Mouse (Mus musculus) liver, embryonic 15.5 days (tissue): Measurements from ENCODE around the gene Pdhb. TPM values are rescaled to one million over a fixed set of nuclear protein-coding genes. Genes with fewer than 3 reads are reported as not detected.

Source experiments
- ATAC-seq: fragments of 200-750 bp; cut with Nextera tagmentation; 2 replicates; pipeline ENCODE4 v1.8.0; 2017; ENCODE audit warnings: moderate number of reproducible peaks, mild to moderate bottlenecking, moderate library complexity; ENCODE audit not compliant: insufficient read depth
- H3K27ac ChIP-seq: fragments of 300-500 bp; sonication (generic); replicated peaks from 2 replicates; pipeline ENCODE4 v1.5.1; 2015; ENCODE audit warnings: mild to moderate bottlenecking, inconsistent platforms
- H3K27me3 ChIP-seq: fragments of 300-500 bp; sonication (generic); 2 replicates; pipeline ENCODE4 v1.6.1; 2015; ENCODE audit warnings: mild to moderate bottlenecking, inconsistent platforms
- H3K36me3 ChIP-seq: fragments of 300-500 bp; sonication (generic); replicated peaks from 2 replicates; pipeline ENCODE4 v1.6.1; 2015; ENCODE audit warnings: moderate library complexity, mild to moderate bottlenecking, inconsistent platforms
- H3K4me1 ChIP-seq: fragments of 300-500 bp; sonication (generic); replicated peaks from 2 replicates; pipeline ENCODE4 v1.6.1; 2015; ENCODE audit warnings: inconsistent platforms
- H3K4me2 ChIP-seq: fragments of 300-500 bp; sonication (generic); 2 replicates; pipeline ENCODE4 v1.6.1; 2015; ENCODE audit warnings: moderate library complexity, mild to moderate bottlenecking, inconsistent platforms
- H3K4me3 ChIP-seq: fragments of 300-500 bp; sonication (generic); replicated peaks from 2 replicates; pipeline ENCODE4 v1.5.1; 2015; ENCODE audit warnings: mild to moderate bottlenecking, inconsistent platforms
- H3K9ac ChIP-seq: fragments of 300-500 bp; sonication (generic); 2 replicates; pipeline ENCODE4 v1.6.1; 2015; ENCODE audit warnings: moderate library complexity, mild to moderate bottlenecking, inconsistent platforms
- H3K9me3 ChIP-seq: fragments of 300-500 bp; sonication (generic); replicated peaks from 2 replicates; pipeline ENCODE4 v1.6.1; 2016; ENCODE audit warnings: inconsistent platforms
- WGBS: fragments of 180-500 bp; shearing (Covaris S2); methylation state at CpG from one replicate; pipeline ENCODE4 v1.1.7; 2015; ENCODE audit warnings: mixed read lengths; ENCODE audit not compliant: insufficient replicate concordance; 5-methylcytosine and 5-hydroxymethylcytosine counted together
- polyA plus RNA-seq: library from polyadenylated mRNA; unstranded; fragments of >200 nt; fragmentation: Nextera tagmentation; extraction: Ambion mirVana; gene quantifications from 2 replicates; pipeline ENCODE4 v1.2.1, GENCODE M21; 2015

Gene Pdhb
- 103 and 108 TPM in 2 replicates for polyA plus RNA-seq

DNA sequence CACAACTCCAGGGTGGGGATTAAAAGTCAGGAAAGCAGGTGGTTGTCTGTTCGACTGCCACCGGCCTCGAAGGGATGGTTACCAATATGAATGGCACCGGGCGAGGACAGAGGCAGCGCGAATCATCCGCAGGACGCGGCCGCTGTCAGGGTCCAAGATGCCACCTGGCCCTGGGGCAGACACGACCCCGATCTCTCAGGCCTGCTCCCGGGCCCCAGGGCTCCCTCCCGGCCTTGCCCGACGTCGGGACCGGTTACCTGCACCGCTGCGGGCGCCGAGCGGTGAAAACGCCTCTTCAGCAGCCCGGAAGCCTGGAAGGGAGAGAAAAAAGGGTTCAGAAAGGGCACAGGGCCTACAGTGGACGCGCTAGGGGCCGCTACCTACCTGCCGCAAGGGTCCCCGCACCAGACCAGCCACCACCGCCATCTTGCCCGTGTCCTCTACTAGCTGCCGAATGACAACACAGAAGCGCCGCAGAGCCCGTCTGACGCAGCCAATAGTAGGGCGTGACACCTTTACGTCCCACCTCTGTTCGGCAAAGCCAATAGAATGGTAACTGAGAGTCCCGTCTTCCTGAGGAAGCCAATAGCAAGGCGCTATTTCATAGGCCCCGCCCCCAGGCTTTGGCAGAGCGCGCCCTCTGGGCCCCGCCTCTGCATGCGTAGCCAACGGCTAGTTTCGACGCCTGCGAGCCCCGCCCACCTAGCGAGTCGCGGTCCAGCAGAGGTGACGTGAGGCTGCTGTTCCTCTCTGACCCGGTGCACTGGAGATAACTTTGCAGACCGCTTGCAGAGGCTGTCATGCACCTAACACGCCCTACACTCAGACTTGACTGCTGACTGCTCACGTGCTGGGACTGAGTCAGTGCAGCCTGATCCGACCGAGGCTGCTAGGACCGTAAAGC lies at the start of gene Pdhb:
TSS of gene Pdhb (minus strand) at position 519 of the 904 bp plus-strand sequence.
- no peaks in the 10 kb centered on the region for H3K27me3 ChIP-seq
- peaks cover 23% of the 10 kb centered on the region for H3K4me1 ChIP-seq
- no peaks in the 10 kb centered on the region for H3K9me3 ChIP-seq
- peaks cover 33% of the 10 kb centered on the region for H3K36me3 ChIP-seq
- peak; percentile 98 for ATAC-seq
- H3K4me2 ChIP-seq = peak within 1 kb of the TSS; percentile 93
- WGBS = 0% methylated on average over 64 of the region's 64 CpGs
- H3K27ac ChIP-seq = peak within 1 kb of the TSS; percentile 90
- H3K4me3 ChIP-seq = peak within 1 kb of the TSS; percentile 87
- H3K9ac ChIP-seq = peak within 1 kb of the TSS; percentile 91

DNA sequence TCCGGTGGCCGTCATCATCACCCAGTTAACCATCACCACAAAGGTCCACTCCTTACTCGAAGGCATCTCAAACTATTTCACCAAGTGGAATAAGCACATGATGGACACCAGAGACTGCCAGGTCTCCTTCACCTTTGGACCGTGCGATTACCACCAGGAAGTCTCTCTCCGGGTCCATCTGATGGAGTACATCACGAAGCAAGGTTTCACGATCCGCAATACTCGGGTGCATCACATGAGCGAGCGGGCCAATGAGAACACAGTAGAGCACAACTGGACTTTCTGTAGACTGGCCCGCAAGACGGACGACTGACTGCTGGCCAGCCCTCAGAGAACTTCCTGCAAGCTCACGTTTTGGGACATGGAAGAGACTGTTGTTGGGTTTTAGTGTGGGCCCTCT lies 49.7 kb upstream of the Pdhb start:
- no peak overlapping the region for H3K4me3 ChIP-seq
- peaks cover 35% of the 10 kb centered on the region for H3K4me1 ChIP-seq
- no peak overlapping the region for H3K4me2 ChIP-seq
- no peaks in the 10 kb centered on the region for H3K27me3 ChIP-seq
- H3K36me3 ChIP-seq = peaks cover 8% of the 10 kb centered on the region
- H3K9me3 ChIP-seq = no peaks in the 10 kb centered on the region
- no peak overlapping the region for H3K27ac ChIP-seq
- no peak for ATAC-seq
- WGBS = 88% methylated on average over 16 of the region's 16 CpGs
- no peak overlapping the region for H3K9ac ChIP-seq

DNA sequence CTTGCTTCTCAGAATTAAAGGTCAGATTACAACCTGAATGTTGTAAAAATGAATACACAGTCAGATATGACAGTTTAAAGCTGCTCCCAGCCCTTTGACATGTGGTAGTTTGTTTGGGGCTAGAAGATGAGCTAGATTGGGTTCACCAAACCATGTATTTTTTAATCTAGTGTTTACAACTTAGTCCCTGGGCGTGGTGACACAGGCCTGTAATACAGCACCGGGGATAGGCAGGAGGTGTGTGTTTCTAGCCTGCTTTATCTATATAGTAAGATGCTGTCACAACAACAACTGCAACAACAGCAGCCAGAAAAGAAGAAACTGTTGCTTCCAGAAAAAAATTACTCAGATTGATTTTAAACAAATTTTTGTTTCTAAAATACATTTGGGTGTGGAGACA lies 48.1 kb upstream of the Pdhb start:
- H3K27me3 ChIP-seq = no peaks in the 10 kb centered on the region
- H3K4me3 ChIP-seq = no peak overlapping the region
- ATAC-seq = peak; percentile 71
- 45% methylated on average over 2 of the region's 2 CpGs for WGBS
- no peaks in the 10 kb centered on the region for H3K9me3 ChIP-seq
- H3K9ac ChIP-seq = no peak overlapping the region
- H3K4me2 ChIP-seq = no peak overlapping the region
- H3K4me1 ChIP-seq = peaks cover 42% of the 10 kb centered on the region
- peaks cover 8% of the 10 kb centered on the region for H3K36me3 ChIP-seq
- peak overlapping the region; percentile 45; the same call in 1 of the 2 replicates for H3K27ac ChIP-seq

DNA sequence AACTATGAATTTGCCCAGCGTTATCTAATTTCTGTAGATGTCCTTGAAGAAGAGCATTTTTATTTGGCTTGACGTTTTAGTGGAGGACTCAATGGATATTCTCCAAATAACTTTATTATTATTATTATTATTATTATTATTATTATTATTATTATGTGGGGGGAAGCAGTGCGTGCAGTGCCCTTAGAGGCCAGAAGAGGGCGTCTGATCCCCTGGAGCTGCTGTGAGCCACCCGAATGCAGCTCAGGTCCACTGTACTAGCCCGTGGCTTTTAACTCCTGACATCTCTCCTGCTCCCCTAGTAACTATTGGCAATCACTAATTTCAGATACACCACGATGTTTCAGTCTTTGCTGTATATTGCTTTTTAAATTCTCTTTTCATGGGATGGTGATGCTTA lies 47.5 kb upstream of the Pdhb start:
- H3K4me1 ChIP-seq = peaks cover 45% of the 10 kb centered on the region
- 39% methylated on average over 7 of the region's 7 CpGs for WGBS
- H3K4me2 ChIP-seq = no peak overlapping the region
- H3K4me3 ChIP-seq = no peak overlapping the region
- H3K27ac ChIP-seq = no peak overlapping the region
- ATAC-seq = peak; percentile 58; the same call in 1 of the 2 replicates
- no peaks in the 10 kb centered on the region for H3K9me3 ChIP-seq
- H3K36me3 ChIP-seq = peaks cover 8% of the 10 kb centered on the region
- H3K27me3 ChIP-seq = no peaks in the 10 kb centered on the region
- no peak overlapping the region for H3K9ac ChIP-seq

DNA sequence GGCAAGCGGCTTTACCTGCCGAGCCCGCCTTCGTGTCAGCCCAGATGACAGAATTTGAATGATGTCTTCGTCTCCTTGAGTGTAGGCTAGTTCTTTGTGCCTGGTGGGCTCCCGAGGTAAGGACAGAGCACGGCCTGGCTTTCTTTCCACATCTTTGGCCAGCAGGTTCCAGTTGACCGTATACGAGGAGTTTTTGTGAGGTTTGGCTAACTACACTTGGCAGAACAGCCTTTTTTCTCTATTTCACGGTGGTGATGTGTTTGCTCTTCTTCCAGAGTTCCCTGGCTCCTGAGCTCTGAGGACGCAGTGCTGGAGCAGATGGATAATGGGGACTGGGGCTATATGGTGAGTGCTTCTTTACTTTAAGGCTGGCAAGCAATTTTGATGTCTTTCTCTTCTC lies 47.1 kb upstream of the Pdhb start:
- H3K36me3 ChIP-seq = peaks cover 8% of the 10 kb centered on the region
- no peak overlapping the region for H3K9ac ChIP-seq
- H3K4me2 ChIP-seq = no peak overlapping the region
- no peaks in the 10 kb centered on the region for H3K9me3 ChIP-seq
- no peak overlapping the region for H3K27ac ChIP-seq
- no peaks in the 10 kb centered on the region for H3K27me3 ChIP-seq
- 79% methylated on average over 11 of the region's 11 CpGs for WGBS
- H3K4me1 ChIP-seq = peaks cover 45% of the 10 kb centered on the region
- H3K4me3 ChIP-seq = no peak overlapping the region
- no peak for ATAC-seq

DNA sequence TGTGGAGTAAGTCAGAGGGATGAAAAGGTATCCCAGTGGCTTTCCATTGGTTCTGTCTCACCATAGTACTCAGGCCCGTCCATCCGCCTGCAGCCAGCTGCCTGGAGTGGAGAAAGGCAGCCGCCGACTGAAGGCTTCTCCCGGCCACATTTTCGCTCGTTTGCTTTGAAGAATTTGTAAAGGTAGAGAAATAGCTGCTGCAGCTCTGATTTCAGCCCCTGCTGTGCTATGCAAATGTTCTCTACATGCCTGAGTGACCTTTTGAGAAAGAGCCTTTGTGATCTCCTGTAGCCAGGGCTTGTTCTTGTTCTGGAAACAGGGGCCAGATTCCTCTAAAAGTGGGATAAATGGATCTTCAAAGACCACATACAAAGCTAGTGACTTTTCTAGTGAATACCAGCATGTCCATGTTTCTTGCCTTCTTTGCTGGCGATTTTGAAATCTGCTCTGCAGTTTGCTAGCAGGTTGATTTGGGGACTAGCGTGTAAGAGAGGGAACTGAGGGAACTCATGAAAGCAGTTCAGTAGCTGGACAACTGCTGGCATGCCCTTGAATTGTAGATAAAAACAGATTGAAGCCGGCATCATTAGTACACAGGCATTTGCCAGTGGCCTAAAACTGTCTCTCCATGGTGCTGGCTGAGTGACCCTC lies 46.0 kb upstream of the Pdhb start:
- Histone ChIP-seq H3K27me3 (no peaks in the 10 kb centered on the region), H3K4me2 (no peak overlapping the region), H3K9ac (no peak overlapping the region), H3K9me3 (no peaks in the 10 kb centered on the region), H3K4me1 (peaks cover 41% of the 10 kb centered on the region), H3K27ac (no peak overlapping the region), H3K36me3 (peaks cover 8% of the 10 kb centered on the region), H3K4me3 (no peak overlapping the region)
- ATAC-seq = no peak
- 70% methylated on average over 10 of the region's 10 CpGs for WGBS

DNA sequence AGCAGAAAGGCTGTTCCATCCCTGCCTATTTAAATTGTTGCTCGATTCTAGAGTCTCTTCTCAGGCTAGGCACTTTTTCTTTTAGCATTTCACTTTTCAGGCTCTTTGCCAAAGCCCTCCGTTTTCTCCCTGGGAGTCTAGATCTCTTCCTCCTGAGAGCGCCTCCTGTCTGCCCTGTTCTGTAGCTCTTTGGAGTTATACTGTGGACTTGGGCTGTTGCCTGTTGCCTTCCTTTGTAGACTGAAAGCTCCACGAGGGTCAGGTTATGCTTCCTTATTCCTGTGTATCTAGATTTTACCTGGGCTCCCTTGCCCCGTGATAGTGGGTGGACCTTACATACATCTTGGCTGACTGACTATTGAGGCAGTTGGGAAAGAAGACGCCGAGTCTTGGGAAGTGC lies 45.4 kb upstream of the Pdhb start:
- Histone ChIP-seq H3K9ac (no peak overlapping the region), H3K27me3 (no peaks in the 10 kb centered on the region), H3K27ac (no peak overlapping the region), H3K4me1 (peaks cover 41% of the 10 kb centered on the region), H3K4me2 (no peak overlapping the region), H3K36me3 (peaks cover 8% of the 10 kb centered on the region), H3K9me3 (no peaks in the 10 kb centered on the region), H3K4me3 (no peak overlapping the region)
- ATAC-seq = no peak
- 66% methylated on average over 7 of the region's 7 CpGs for WGBS

DNA sequence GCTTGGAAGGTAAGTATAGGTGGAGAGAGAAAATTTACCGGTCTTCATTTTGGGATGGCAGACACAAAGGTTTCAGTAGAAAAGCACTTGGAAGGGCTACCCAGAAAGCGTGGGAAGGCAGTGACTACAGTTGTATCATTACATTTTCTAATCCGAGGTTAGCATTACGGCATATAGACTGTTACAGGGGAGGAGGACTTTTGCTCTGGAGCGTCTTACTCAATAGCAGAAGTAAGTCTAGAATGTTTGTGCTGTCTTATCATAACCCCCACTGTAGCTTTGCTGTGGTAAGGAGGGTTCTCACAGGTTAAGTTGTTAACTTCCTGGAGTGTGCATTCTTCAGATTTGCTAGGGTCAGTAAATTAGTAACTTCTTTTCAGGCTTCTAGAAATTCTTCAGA lies 43.3 kb upstream of the Pdhb start:
- Histone ChIP-seq H3K9me3 (no peaks in the 10 kb centered on the region), H3K4me2 (peak overlapping the region; percentile 93), H3K4me1 (peaks cover 36% of the 10 kb centered on the region), H3K9ac (no peak overlapping the region), H3K27ac (no peak overlapping the region), H3K27me3 (no peaks in the 10 kb centered on the region), H3K36me3 (no peaks in the 10 kb centered on the region), H3K4me3 (0 out of 2 replicates have a peak overlapping the region, but pooled peaks have one; percentile 78)
- 42% methylated on average over 5 of the region's 5 CpGs for WGBS
- no peak for ATAC-seq

DNA sequence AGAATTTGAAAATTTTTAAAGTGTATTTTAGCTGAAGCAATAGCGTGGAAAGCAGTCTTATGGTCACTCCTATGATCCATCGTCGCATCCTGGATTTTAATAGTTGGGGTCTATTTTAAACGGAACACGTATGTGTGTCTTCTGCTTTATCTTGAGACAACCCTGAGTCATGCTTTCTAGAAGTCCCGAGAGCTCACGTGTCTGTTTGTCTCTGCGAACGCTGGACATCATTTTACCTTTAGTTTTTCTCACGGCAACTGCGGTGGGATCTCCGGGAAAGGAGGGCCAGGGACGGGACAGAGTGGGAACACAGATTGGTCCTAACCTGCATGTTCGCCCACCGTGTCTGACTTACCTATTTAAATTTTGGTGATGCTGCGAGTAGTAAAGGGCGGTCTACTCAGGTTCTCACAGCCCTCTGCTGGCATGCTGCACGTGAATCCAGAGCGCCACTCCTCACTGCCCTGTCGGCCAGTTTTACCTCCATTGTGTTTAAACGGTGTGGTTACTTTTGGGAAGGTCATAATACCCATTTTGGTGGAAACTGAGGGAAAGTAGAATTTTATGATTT lies 42.5 kb upstream of the Pdhb start:
- no peaks in the 10 kb centered on the region for H3K36me3 ChIP-seq
- peaks cover 31% of the 10 kb centered on the region for H3K4me1 ChIP-seq
- H3K27ac ChIP-seq = peak overlapping the region; percentile 93; the same call in 1 of the 2 replicates
- peak overlapping the region; percentile 78 for H3K4me3 ChIP-seq
- H3K27me3 ChIP-seq = no peaks in the 10 kb centered on the region
- ATAC-seq = no peak
- peak overlapping the region; percentile 94; the same call in 1 of the 2 replicates for H3K9ac ChIP-seq
- no peaks in the 10 kb centered on the region for H3K9me3 ChIP-seq
- H3K4me2 ChIP-seq = peak overlapping the region; percentile 93
- WGBS = 20% methylated on average over 21 of the region's 21 CpGs

DNA sequence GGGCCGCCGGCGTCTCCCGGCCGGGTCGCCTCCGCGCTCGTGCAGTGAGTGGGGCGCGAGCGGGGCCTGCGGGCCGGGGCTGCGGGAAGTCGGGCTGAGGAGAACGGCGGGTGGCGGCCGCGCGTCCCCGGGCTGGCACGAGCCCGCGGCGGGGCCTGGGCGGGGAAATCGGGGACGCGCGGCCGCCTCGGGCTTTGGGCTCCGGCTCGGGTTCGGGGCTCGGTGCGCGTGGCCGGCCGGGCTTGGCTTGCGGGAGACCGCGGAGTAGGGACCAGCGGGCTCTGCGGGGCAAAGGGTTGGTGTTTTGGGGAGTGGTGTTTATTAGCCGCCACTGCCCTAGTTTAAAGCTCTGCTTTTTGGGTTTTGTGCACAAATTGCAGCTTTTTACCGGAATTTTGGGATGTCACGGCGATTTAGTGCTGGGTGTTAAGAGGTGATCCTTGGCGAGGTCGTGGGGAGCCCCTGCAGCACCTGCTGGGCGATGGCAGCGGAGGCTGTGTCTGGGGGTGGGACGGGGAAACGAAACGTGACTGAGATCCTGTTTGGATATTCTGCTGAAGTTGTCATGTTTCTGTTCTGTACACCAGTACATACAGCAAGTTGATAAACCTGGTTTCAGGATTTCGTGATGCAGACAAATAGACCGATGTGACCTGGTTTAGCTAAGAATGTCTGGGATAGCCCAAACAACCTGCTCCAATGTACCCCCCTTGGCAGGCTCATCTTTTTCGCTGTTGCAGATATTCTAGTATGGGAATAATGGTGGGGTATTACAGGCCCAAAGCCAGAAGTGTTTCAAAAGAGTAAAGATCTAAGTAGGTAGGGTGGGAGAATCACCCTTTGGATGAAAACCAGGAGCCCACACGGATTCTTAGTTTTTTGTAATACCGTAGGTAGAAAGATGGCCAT lies 41.7 kb upstream of the Pdhb start:
- peak overlapping the region; percentile 78 for H3K4me3 ChIP-seq
- WGBS = 2% methylated on average over 63 of the region's 63 CpGs

More for the DNA sequence above, 41.7 kb upstream of the Pdhb start:
- no peaks in the 10 kb centered on the region for H3K27me3 ChIP-seq
- H3K27ac ChIP-seq = peak overlapping the region; percentile 93
- peaks cover 31% of the 10 kb centered on the region for H3K4me1 ChIP-seq
- peak overlapping the region; percentile 93 for H3K4me2 ChIP-seq
- H3K36me3 ChIP-seq = no peaks in the 10 kb centered on the region
- H3K9ac ChIP-seq = peak overlapping the region; percentile 94
- no peaks in the 10 kb centered on the region for H3K9me3 ChIP-seq
- peak; percentile 79 for ATAC-seq
